In the genomic region with DNA sequence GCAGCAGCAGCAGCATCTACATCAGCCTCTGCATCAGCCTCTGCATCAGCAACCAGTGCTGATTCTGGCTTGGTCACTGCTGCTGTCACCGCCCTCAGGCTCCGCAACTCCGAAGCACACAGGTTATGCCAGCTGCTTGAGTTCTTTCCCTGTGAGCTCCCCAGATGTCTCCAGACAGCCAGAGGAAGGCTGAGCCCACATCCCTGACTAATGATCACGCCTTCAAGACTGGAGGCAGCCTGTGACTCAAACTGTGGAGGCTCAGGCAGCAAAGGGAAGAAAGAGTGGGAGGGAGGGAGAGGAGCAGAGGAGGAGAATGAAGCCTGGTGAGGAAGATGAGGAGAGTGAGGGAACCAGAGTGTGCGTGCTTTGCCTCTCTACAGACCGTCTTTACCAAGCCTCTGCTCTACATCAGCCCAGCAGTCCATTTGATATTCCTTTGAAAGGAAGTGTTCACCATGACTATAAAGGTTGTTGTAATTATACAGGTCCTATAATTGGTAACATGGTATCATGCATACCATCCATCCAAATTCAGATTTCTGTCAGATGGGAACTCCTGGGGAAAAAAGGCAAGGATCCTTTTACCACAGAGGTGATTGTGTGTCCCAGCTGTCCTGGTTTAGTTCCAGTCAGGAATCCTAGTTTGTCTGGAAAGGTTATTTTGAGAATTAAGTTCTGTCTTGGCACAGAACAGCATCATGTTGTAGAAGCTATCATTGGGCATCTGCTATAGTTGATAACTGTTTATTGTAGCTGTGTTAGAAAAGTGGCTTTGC, we compare ENCODE assay signal across 15 mouse cellular contexts. TPM values are rescaled to one million over a fixed set of nuclear protein-coding genes. Genes with fewer than 3 reads are reported as not detected.
A peak's percentile ranks its signal among the peaks of the same experiment; 100 is the strongest.
DNase-seq lines count a peak whose midpoint lies in the region.
"Had no signal": no experiment of that assay in that cellular context is flagged by ENCODE, and none has a peak within 500 bp of the region (broad histone marks: within the 10 kb centered on the region; RNA-seq: fewer than 3 reads in every experiment).

No protein-coding gene starts in this region.

- intact Hi-C loops in left cerebral cortex, postnatal 14 days (cut with DNase I): no loop called here

- DNase-seq in layer of hippocampus, adult 8-10 months (ENCODE audit: low spot score in 2 of 2): peak; percentile 28
- no peak for DNase-seq in layer of hippocampus, postnatal 10 days (ENCODE audit: low spot score in 2 of 2)
- DNase-seq in right cerebral cortex, adult 2 months (ENCODE audit: low spot score in 2 of 2): peak; percentile 73 to 74
- DNase-seq in right cerebral cortex, postnatal 10 days (ENCODE audit: low spot score in 2 of 2): no peak
- DNase-seq in left cerebral cortex, postnatal 14 days (ENCODE audit: low spot score in 2 of 2): peak; percentile 41 to 55
- no peak for DNase-seq in spleen, adult 12 weeks (ENCODE audit: low spot score)
- no peak for DNase-seq in kidney, postnatal 14 days
- no peak for DNase-seq in layer of hippocampus, adult 11-12 months (ENCODE audit: low spot score)
- DNase-seq: adrenal gland, postnatal 36 days; cerebellum, adult 8-10 months; heart, postnatal 4 days; kidney, adult 2 months; kidney, postnatal 25 days; lung, embryonic 14.5 days; thymus, adult 2 months had no signal

RNA-seq across cellular contexts. Expression of gene Dnajc27, which starts 15.5 kb away (rescaled TPM):
- 10 to 100 TPM; 77.2 to 91.1 (median 82.4) TPM for total RNA-seq in layer of hippocampus, adult 8-10 months (2022)
- total RNA-seq in layer of hippocampus, postnatal 10 days (2021): 10 to 100 TPM; 53.9 to 57.8 TPM
- 10 to 100 TPM; 80.8 to 82.0 TPM for total RNA-seq in left cerebral cortex, postnatal 14 days (2021)

RNA-seq across cellular contexts. Expression of gene Efr3b, which starts 28.2 kb away (rescaled TPM):
- total RNA-seq in layer of hippocampus, adult 8-10 months (2022): 100 to 1,000 TPM; 109 to 118 (median 115) TPM
- 10 to 100 TPM; 95.3 to 97.8 TPM for total RNA-seq in layer of hippocampus, postnatal 10 days (2021)
- total RNA-seq in left cerebral cortex, postnatal 14 days (2021): 10 to 100 TPM; 95.7 to 97.7 TPM

Comparison
In these comparisons a context has a peak if more than half of its experiments do, and no peak if none do; other contexts are left out.
1. DNase-seq: peak in layer of hippocampus, adult 8-10 months (2 of 2), right cerebral cortex, adult 2 months (2 of 2) and left cerebral cortex, postnatal 14 days (2 of 2); none in layer of hippocampus, postnatal 10 days (0 of 2), right cerebral cortex, postnatal 10 days (0 of 2), spleen, adult 12 weeks (single experiment), kidney, postnatal 14 days (single experiment) and layer of hippocampus, adult 11-12 months (single experiment).